23 mouse cellular contexts compared by ENCODE assay signal in the genomic region with DNA sequence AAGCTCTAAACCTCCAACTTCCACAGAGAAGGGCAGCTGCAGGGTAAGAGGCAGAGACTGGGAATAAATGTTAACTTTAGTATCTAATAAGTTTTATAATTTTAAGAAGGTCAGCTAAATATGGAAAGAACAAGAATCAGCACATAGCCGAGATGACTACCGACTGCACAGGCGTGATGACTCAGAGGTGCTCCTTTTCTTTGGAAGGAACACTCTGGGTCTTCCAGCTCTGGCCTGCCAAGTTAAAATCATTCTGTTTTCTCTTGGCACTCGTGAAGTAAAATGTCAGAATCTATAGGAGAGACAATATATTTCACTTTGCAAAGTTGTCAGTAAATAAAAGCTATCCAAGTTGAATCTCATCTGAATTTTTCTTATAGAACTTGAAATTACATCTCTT.
A peak's percentile ranks its signal among the peaks of the same experiment; 100 is the strongest.
DNase-seq lines count a peak whose midpoint lies in the region; ATAC-seq and TF ChIP-seq lines count a peak whose summit lies in the region.
"Had no signal": no experiment of that assay in that cellular context is flagged by ENCODE, and none has a peak within 500 bp of the region (broad histone marks: within the 10 kb centered on the region; RNA-seq: fewer than 3 reads in every experiment).

No protein-coding gene starts in this region.

- H3K4me3 ChIP-seq in embryonic fibroblast, embryonic 13.5 days (ENCODE audit: insufficient read depth, low read length): no peak overlapping the region
- H3K4me3 ChIP-seq: embryonic facial prominence, embryonic 10.5 days; embryonic facial prominence, embryonic 12.5 days; erythroblast, embryonic 14.5 days; forebrain, embryonic 13.5 days; forebrain, embryonic 15.5 days had no signal

- TF ChIP-seq POLR2A in embryonic fibroblast, embryonic 13.5 days (IDR thresholded peaks at IDR 0.05; ENCODE audit: low read depth, low read length): no peak

- TF ChIP-seq CTCF in embryonic fibroblast, embryonic 13.5 days (IDR thresholded peaks at IDR 0.05; ENCODE audit: borderline replicate concordance, insufficient read depth, low read length): no peak

- DNase-seq in frontal cortex, postnatal 25 days (ENCODE audit: low spot score in 2 of 2): no peak
- peak; percentile 15 for DNase-seq in NIH3T3 (ENCODE audit: low read depth)
- peak; percentile 9 for DNase-seq in telencephalon, adult 2 months (ENCODE audit: low read depth, low spot score)
- DNase-seq in ovary, adult 18-20 months (ENCODE audit: low spot score): no peak
- no peak for DNase-seq in testis, postnatal 10 days (ENCODE audit: low spot score)
- DNase-seq: adrenal gland, adult 2 months; adrenal gland, postnatal 10 days; adrenal gland, postnatal 25 days; B cell, adult 2 months; cerebellum, adult 11-12 months; cerebellum, adult 2 months; cerebellum, adult 9-10 months; cerebellum, postnatal 10 days; cerebellum, postnatal 25 days; forebrain, postnatal 0 days had no signal

- H3K27ac ChIP-seq in embryonic fibroblast, embryonic 13.5 days (ENCODE audit: insufficient read depth, low read length): 0 out of 2 replicates have a peak overlapping the region, but pooled peaks have one; percentile 15
- H3K27ac ChIP-seq: embryonic facial prominence, embryonic 10.5 days; embryonic facial prominence, embryonic 12.5 days; forebrain, embryonic 13.5 days; forebrain, embryonic 15.5 days had no signal

- no peaks in the 10 kb centered on the region for H3K4me1 ChIP-seq in embryonic fibroblast, embryonic 13.5 days (ENCODE audit: control insufficient read depth, insufficient read depth, low read length)
- H3K4me1 ChIP-seq: embryonic facial prominence, embryonic 10.5 days; embryonic facial prominence, embryonic 12.5 days; forebrain, embryonic 13.5 days; forebrain, embryonic 15.5 days had no signal

- ATAC-seq in frontal cortex, adult (ENCODE audit: low TSS enrichment): peak; percentile 84
- ATAC-seq: CD4-positive, CD25-positive, alpha-beta regulatory T cell, adult 4 months; forebrain, embryonic 13.5 days; forebrain, embryonic 15.5 days; forebrain, postnatal 0 days had no signal

Comparison
In these comparisons a context has a peak if more than half of its experiments do, and no peak if none do; other contexts are left out.
1. DNase-seq: peak in NIH3T3 (single experiment) and telencephalon, adult 2 months (single experiment); none in frontal cortex, postnatal 25 days (0 of 2), ovary, adult 18-20 months (single experiment) and testis, postnatal 10 days (single experiment).